Mouse (Mus musculus) spleen, adult 18-20 months (tissue): ENCODE data around the gene Pigk.
A peak's percentile ranks its signal among the peaks of the same experiment; 100 is the strongest.

Experiments
- DNase-seq, 2 experiments: peaks; one replicate each; pipeline ENCODE4 v3.0.0; 2022; ENCODE audit warnings: mixed read lengths in 2 of 2

Pigk gene

DNA sequence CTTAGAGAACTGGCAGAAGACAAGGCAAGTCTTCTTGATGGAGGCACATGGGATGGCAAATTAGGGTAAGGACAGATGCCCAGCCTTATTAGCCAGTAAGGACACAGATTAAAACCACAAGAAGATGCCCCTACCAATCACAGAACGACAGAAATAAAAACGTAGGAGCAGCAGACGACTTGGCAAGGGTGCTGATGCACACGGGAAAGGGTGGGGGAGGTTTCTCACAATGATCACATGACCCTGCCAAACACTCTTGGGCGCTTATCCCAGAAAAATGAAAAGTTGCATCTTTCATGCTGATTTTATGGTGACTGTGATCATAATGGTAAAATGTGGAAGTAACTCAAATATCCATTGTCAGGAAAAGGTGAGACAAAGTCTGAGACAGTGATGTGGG lies 193.2 kb downstream of the Pigk start:
- DNase-seq: no peak

DNA sequence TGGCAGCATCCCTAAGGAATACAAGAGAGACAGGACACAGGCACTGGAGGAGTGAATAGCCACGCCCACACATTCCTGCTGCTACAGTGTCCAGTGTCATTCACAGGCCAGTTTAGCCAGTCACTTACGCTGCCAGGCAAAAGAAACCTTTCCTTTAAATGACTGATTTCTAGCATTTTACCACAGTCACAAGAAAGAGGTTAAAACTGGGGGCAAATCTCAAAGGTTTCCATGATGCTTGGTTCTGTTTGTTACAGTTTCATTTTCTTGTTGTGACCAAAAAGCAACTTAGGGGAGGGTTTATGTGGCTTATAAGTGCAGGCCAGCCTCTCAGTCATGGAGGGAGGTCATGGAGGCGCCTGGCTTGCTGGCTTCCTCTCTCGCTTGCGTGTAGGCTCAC lies 193.8 kb downstream of the Pigk start:
- no peak for DNase-seq

DNA sequence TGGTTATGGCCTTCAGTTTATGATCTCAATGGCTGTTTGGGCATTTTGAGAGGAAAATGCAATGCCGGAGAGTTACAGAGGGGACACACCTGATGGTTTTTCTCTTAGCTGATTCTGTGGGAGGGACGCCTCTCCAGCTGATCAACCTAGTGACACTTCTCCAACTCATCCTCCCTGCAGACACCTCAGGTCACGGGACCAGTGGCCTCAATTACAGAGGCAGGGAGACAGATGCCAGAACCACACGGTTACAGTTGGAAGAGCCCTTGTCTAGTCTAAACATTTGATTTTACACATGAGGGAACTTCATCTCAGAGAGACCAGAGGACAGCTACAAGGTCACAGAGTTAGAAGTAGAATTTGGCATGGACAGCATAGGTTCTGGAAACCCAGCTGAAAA lies 197.7 kb downstream of the Pigk start:
- DNase-seq: no peak

DNA sequence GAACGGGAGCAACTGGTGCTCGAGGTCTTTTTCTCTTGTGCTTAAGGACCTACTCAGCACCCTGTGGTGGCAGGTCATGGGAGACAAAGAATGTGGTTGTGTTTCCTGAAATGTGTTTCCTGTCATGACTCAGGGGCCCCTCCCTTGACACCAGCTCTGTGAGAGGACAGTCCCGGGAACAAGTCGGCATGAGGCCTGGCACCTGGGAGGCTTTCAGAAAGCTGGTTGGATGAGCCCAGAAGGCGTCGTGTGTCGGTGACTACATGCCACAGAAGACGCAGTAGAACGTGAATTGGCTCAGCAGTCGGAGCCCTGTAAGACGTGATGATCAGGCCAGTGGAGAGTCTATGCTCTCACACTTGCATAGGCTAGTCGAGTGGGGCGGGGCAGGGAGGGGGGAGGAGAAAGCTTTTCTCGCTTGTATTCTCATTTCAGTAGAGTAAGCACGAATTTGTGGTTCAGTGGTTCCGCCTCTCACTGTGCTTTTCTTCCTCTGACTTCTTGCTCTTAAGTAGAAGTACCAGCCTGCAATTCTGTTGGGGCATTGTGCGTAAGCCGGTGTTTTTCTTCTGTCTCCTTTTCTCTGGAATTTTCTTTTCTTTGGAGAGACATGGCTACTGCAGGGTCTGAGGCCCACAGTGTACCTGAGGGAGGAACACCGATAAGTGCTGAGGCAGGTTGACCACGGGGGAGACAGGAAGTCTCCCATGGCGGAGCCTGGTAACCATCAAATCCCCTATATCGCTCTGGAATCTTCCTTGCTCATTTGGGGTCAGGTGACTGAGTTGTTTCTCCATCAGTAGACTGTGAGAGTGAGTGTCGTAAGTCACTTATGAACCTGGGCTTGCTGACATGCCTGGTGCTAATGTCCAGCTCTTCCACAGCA lies 198.6 kb downstream of the Pigk start:
- DNase-seq: peak; percentile 35 to 38

DNA sequence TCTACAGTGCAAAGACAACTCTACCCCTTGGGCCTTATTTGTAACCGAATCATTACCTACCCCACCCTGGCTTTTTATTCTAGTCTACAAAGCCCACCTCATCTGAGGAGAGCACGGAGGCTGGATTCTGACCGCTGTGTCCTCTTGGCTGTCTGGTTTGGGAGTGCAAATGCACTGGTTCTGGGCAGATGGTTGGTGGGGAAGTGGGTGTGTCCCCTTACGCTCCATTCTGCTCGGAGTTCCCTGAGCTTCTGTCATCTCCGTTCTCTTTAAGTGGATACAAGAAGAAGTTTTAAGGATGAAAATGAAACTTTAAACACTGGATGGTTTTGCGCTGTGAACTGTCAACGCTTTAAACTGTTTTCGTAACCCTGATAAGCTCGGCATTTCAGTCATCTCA lies 199.2 kb downstream of the Pigk start:
- DNase-seq: no peak

DNA sequence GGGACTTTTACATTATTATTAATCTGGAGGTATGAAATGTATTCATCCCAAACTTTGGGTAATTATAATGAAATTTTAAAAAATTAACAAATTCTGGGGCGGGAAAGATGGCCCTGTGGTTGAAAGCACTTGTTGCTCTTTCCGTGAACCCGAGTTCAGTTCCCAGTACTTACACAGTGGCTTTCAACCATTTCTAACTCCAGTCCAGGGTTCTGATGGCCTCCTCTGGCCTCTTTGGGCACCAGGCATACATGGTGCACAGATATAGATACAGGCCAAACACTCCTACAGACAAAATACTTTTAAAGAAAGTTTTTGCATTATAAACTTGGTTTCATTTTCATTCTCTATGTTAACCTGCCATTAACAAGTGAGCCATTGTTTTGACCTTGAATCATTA lies 199.7 kb downstream of the Pigk start:
- DNase-seq: no peak

DNA sequence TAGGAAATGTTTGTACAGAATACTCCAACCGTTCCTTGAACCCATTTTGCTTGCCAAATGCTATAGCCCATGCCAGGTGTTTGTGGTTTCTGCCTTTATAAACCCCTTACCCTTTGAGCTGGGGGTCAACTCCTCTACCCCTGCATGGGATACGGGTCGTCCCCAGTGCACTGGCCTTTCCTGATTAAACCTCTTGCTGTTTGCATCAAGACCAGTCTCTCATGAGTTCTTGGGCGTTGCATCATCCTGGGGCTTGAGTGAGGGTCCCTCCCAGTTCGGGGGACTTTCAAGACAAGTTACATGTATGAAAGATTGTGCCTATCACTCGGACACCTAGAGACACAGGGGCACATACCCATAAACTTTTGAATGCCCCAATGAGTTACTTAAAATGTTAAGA lies 200.5 kb downstream of the Pigk start:
- no peak for DNase-seq

DNA sequence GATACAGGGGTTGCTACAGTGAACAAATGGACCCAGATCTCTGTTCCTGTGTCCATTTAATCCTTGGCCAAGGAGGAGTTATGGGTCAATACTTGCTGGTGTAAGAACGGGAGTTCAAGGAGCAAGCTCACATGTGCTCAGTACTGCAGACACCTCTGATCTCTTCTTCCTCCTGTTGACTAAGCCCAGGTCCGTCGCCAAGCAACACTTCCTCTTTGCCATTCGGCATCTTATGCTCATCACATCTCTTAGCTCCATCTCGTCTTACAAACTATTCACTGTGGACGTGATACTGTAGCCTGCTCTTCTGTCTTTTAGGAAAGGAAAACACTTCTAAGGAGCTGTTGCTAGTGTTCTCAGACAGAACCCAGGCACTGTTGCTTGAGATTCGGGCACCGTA lies 203.7 kb downstream of the Pigk start:
- DNase-seq: no peak

DNA sequence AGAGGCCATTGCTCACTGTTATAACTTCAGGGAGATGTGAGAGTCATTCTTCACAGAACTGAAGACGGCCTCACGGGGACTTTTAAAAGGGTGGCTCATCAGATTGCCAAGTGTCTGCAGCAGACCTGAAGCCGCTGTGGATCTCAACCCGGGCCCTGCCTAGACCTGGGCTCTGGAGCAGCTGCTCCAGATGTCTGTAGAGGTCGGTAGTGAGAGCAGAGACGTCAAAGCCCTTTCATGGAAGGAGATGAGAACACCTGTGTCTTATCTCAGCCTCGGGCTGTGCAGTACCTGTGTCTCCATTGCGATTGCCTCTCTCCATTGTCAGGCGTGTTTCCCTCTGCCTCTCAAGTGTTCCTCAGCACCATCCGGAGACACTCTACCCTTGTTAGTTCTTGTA lies 205.2 kb downstream of the Pigk start:
- no peak for DNase-seq

DNA sequence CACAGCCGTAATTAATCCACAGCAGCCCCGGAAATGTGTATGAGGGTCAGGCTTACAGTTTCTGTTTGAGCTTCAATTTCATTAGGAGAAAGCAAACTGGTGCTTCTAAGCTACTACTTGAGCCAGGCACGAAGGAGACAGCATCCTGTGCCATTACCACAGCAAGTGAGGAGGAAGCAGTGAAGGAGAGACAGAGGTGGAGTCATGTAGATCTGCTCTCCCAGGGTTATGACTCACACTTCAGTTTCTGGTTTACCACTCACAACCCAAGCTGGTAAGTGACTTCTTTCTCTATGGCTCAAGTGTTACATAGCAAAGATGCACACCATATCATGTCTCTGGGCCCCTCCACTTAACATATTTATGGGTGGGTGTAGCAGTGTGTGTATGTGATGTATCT lies 206.5 kb downstream of the Pigk start:
- no peak for DNase-seq

DNA sequence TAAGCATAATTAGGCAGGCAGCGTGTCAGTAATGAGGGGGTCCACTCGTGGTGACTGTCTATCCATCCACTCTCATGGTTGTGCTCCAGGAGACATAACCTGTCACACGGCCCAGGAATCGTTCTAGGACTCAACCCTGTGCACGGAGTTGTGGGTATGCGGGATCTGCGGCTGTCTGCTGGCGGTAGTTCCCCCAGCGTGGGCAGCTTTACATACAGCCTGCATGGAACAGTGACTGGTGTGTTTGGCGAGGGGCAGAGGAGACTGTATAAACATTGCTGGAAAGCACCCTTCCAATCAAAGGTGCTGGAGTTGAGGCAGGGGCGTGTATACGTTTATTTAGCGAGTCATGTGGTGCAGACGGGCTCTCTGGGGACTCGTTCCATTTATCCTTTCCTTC lies 209.6 kb downstream of the Pigk start:
- no peak for DNase-seq

DNA sequence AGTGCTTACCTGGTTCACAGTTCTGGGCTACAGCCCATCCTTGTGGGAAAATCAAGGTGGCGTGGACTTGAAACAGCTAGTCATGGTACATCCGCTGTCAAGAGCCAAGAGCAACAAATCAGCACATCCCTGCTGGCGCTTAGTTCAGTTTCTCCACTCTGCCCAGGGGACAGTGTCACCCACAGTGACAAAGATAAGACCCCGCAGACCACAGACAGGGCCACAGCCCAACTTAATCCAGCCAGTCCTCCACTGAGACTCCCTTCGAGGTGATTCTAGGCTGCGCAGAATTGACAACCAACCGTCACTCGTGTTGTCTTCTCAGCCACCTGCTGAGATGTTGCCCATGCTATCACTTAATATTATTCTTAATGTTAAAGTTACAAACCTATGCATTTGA lies 211.5 kb downstream of the Pigk start:
- DNase-seq: no peak

DNA sequence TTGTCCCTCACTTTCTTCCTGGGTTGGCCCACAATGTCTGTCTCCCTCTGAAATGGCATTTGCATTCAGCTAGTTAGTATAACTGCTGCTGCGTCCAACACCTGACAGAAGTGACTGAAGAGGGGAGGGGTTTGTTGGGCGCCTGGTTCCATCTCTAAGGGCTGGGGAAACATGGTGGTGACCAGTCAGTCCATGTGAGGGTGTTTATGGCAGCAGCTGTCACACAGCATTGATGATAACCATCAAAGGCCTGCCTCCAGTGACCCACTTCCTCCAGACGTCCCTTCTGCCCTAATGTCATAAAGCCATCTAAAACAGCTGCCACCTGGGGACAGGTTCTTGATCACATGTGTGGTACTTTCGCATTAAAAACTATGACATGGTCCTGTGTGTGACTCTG lies 212.3 kb downstream of the Pigk start:
- DNase-seq: no peak

DNA sequence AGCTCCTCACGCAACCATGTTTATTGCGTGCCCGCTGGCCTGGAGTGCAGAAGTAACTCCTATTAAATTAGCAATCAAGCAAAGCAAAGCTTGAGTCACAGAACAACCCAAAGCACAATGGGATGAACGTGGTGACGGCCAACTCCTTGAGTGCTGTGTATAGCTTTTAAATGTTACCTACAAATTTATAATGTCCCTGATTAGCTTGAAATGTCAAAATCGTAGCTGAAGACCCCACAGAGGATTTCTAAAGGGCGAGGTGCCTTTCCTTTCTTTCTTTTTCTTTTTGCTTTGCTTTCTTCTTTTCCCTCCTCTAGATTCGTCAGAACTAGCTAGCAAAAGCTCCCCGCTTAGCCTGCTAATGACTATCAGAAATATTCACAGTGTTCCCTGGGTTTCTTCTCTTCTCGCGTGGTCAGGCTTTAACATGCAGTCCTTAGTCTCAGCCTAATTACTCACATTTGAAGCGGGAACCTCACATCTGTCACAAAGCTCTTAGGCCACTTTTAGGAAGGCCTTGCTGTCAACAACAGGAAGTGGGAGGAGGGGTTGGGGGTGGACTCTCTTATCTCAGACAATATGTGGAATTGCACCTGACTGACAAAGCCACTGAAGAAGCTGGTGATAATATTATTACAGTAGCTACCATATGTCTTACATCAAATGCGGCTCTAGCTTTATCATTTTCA lies 214.5 kb downstream of the Pigk start:
- no peak for DNase-seq

DNA sequence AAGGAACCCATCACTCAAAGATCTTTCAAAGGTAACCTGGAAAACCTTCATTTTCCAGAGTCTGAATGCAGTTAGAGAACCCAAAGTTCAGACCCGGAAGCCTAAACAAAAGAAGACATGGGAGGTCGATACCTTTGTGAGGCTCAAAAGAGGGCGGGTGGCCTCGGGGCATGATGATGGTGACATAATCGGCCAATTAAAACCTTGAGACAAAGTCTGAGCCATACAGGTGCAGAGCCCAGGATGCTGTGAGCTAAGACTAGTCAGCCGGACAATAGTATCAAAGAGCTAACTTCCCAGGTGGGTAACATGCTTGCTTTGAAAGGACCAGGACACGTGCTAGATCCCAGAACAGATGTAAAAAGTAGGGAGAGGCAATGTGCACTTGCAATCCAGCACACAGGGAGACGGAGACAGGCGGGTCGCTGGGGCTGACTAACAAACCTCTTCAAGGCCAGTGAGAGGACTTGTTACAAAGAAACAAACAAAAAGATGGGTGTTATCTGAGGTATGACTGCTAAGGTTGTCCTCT lies 215.4 kb downstream of the Pigk start:
- DNase-seq: no peak

DNA sequence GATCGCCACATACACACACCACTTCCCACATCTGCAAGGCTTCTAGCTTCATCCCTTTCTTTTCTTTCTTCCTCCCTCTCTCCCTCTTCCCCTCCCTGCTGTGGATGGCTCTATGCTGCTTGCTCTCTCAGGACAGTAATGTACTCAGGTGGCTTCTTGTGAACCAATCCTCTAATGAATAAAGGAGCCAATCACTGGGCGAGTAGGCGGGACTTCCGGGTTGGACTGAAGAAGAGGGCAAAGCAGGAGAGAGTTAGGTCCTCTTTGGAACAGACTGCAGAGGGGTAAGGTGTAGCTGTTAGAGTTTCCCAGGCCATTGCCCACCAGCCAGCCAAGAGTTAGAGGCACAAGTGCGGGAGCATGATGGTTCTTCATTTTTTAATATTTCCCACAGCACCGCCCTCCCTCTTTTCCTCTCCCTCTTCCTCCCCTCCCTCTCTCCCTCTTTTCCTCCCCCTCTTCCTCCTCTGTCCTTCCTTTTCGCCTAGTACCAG lies 215.9 kb downstream of the Pigk start:
- DNase-seq: peak in 1 of 2 experiments; percentile 43

DNA sequence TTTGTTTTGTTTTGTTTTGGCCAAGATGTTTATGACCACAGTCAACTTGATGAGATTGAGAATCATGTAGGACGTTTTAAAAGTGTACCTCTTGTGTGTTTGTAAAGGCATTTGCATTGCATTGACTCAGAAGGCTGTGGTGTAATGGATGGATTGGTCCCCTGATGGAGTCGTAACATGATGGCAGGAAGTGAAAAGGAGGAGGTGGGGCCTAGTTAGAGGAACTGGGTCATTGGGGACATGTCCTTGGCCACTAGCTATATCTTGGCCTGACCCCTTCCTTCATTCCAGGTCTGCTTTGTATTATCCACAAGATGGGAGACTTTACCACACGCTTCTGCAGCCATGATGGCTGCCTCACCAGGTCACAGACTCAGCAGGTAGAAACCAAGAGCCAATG lies 217.5 kb downstream of the Pigk start:
- no peak for DNase-seq

DNA sequence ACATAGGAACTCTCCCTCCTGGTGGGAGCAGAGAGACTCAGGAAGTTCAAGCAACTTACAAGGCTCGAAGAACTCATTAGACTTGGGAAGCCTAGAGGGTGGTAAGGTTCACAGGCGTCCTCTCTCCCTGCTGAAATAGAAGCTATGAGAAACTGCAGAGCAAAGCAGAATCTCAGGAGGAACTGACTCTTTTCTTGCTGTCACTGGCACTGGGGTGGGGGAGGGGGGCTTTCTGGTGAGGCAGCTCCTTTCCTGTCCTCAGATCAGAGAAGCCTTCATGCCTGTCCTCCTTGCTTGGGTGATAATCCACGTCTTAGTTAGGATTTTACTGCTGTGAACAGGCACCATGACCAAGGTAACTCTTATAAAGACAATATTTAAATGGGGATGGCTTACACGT lies 218.2 kb downstream of the Pigk start:
- no peak for DNase-seq

DNA sequence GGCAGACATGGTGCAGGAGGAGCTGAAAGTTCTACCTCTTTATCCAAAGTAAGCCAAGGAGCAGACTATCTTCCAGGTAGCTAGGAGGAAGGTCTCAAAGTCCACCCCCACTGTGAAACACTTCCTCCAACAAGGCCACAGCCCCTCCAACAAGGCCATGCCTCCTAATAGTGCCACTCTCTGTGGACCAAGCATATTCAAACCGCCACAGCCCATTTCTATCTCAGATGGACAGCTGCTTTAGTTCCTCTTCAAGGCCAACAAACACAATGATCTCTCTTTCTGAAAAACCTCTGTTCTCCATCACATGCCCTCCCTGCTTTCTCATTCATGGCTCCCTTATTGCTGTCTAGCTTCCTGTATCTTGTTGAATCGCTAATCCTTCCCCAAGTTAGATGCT lies 218.6 kb downstream of the Pigk start:
- no peak for DNase-seq

DNA sequence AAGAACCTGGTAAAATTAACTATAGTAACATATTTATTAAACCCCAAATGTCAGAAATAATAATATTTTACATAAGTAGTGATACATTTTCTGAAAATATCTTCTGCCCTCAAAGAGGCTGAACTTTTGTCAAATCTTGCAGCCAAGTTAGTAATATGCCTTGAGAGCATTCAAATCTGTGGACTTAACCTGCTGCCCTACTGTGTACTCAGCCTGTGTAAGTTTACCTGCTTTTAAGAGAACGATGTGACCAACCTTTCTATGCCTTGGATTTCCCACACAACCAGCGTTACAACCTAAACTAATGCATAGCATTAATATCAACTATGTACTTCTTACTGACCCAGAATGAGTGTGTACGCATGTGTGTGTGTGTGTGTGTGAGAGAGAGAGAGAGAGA lies 219.8 kb downstream of the Pigk start:
- DNase-seq: no peak

DNA sequence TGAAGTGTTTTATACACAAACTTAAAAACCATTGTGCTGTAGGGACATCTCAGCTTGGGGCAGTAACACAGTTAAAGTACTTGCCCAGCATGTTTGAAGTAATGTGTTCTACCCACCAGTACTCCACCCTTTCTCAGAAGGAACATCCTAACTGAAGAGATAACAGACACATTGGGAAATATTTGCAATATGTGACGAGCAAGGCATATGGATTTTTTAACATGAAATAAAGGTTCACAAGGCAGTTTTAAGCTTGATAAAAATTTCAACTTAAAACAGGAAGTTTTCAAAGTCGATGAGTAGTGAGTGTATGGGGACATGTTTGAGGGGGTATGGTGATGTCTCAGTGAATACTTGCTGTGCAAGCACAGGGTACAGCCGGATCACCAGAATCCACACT lies 222.4 kb downstream of the Pigk start:
- DNase-seq: no peak

DNA sequence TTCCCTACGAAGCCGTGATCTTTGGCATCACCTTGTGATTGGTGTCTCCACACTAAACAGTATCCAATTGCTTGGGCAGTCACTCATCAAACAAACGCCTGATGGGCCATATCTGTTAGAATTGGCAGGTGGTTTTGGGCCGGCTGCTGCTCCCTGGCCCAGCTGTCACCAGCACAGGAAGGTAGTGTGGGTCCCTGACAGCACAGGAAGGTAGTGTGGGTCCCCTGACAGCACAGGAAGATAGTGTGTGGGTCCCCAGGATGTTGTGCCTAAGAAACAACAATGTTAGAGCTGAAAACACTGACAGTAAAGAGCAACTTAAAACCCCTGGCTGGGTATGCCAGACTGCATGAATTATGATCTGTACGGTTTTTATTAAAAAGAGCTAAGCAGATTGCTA lies 227.8 kb downstream of the Pigk start:
- no peak for DNase-seq

DNA sequence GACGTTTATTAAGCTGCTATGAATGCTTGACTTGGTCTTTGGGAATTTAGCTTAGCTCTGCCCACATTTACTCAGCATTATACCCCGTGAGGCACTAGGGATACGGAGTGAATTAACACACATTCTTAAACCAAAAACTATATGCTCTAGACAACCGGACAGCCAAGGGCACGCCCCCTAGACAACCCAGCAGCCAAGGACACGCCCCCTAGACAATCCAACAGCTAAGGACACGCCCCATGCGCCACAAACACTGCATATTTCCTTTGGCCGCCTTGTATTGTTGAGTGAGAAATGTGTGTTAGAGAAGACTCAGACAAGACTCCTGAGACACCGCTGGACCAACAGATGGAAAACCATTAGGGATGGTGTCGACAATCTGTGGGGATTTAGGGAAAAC lies 229.1 kb downstream of the Pigk start:
- DNase-seq: peak in 1 of 2 experiments; percentile 10

DNA sequence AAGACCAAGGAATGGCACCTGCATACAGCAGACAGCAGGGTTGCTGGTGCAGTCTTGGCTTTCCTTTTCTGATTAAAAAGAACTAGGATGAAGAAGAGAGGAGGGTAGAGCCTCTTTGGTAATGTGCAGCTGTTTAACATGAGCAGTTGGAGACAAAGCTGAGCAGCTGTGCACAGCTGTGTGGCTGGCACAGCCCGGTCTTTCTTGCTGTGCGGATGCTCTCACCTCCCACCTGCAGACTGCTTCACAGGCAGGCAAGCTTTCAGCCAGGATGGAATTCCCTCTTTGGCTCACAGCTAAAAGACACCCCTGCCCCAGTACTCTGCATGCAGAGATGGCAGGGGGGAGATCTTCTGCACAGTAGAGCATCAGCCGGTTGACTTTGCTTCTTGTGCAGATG lies 230.9 kb downstream of the Pigk start:
- no peak for DNase-seq
